ENCODE assay signal across 9 mouse cellular contexts in genomic region chr9:100581543-100582492, GRCm38 (mm10). TPM values are rescaled to one million over a fixed set of nuclear protein-coding genes. Genes with fewer than 3 reads are reported as not detected.
A peak's percentile ranks its signal among the peaks of the same experiment; 100 is the strongest.
DNase-seq lines count a peak whose midpoint lies in the region; ATAC-seq and TF ChIP-seq lines count a peak whose summit lies in the region.
"Had no signal": no experiment of that assay in that cellular context is flagged by ENCODE, and none has a peak within 500 bp of the region (broad histone marks: within the 10 kb centered on the region; RNA-seq: fewer than 3 reads in every experiment).

No protein-coding gene starts in this region.

- peak; percentile 86 for ATAC-seq in heart, postnatal 0 days (ENCODE audit: insufficient read depth, low read depth)
- peak; percentile 46; the same call in 1 of the 2 replicates for ATAC-seq in neural tube, embryonic 14.5 days (ENCODE audit: low read depth)

- no peak overlapping the region for H3K4me3 ChIP-seq in heart, postnatal 0 days (ENCODE audit: low read depth, low read length)
- no peak overlapping the region for H3K4me3 ChIP-seq in neural tube, embryonic 14.5 days (ENCODE audit: low read depth, low read length)

- no peak overlapping the region for H3K9ac ChIP-seq in heart, postnatal 0 days (replicated peaks; ENCODE audit: low read depth, low read length)
- no peak overlapping the region for H3K9ac ChIP-seq in neural tube, embryonic 14.5 days (replicated peaks; ENCODE audit: low read depth, low read length)

- H3K9me3 ChIP-seq in heart, postnatal 0 days (replicated peaks; ENCODE audit: control insufficient read depth, low read length), result no peaks in the 10 kb centered on the region
- H3K9me3 ChIP-seq in neural tube, embryonic 14.5 days (ENCODE audit: control insufficient read depth, low read length), result no peaks in the 10 kb centered on the region

- peak overlapping the region; percentile 79 for H3K27ac ChIP-seq in heart, postnatal 0 days (ENCODE audit: low read depth)
- peak overlapping the region; percentile 8; the same call in 1 of the 2 replicates for H3K27ac ChIP-seq in neural tube, embryonic 14.5 days (ENCODE audit: low read depth, low read length)

- peak overlapping the region; percentile 9 for H3K4me2 ChIP-seq in heart, postnatal 0 days (ENCODE audit: low read depth, low read length)
- H3K4me2 ChIP-seq in neural tube, embryonic 14.5 days (ENCODE audit: low read depth, low read length), result no peak overlapping the region

- TF ChIP-seq EP300 in heart, postnatal 0 days (IDR thresholded peaks at IDR 0.05; ENCODE audit: low read depth), result no peak

- 42% methylated on average over 13 of the region's 13 CpGs for WGBS in heart, postnatal 0 days
- WGBS in neural tube, embryonic 14.5 days, result 27% methylated on average over 13 of the region's 13 CpGs

- H3K36me3 ChIP-seq in heart, postnatal 0 days (replicated peaks; ENCODE audit: control insufficient read depth, insufficient read depth, low read length), result no peaks in the 10 kb centered on the region
- H3K36me3 ChIP-seq in neural tube, embryonic 14.5 days (ENCODE audit: control insufficient read depth, insufficient read depth, low read length), result no peaks in the 10 kb centered on the region

- H3K27me3 ChIP-seq in heart, postnatal 0 days (ENCODE audit: control insufficient read depth, insufficient read depth, low read length), result no peaks in the 10 kb centered on the region
- no peaks in the 10 kb centered on the region for H3K27me3 ChIP-seq in neural tube, embryonic 14.5 days (ENCODE audit: control insufficient read depth, insufficient read depth, low read length)

- no peak for TF ChIP-seq CTCF in heart, postnatal 0 days (IDR thresholded peaks at IDR 0.05; ENCODE audit: low read depth)

- H3K4me1 ChIP-seq in heart, postnatal 0 days (ENCODE audit: control insufficient read depth, insufficient read depth), result peaks cover 8% of the 10 kb centered on the region
- peaks cover 5% of the 10 kb centered on the region; the same call in 1 of the 2 replicates for H3K4me1 ChIP-seq in neural tube, embryonic 14.5 days (ENCODE audit: control insufficient read depth, insufficient read depth, low read length)

- peak; percentile 39 to 56 for DNase-seq in adrenal gland, adult (ENCODE audit: inconsistent age in 2 of 2, low spot score in 1 of 2)
- no peak for DNase-seq in adrenal gland, postnatal 4 days (ENCODE audit: low spot score in 2 of 2)
- DNase-seq in embryo, embryonic 10.5 days (ENCODE audit: low spot score), result peak; percentile 58
- peak; percentile 78 for DNase-seq in heart, postnatal 0 days (ENCODE audit: low spot score)
- DNase-seq in kidney, postnatal 36 days, result peak; percentile 87 to 93
- no peak for DNase-seq in layer of hippocampus, adult 8-10 months (ENCODE audit: low spot score in 2 of 2)
- DNase-seq in frontal cortex, postnatal 10 days (ENCODE audit: low spot score in 2 of 2), result no peak

RNA-seq across cellular contexts. Expression of gene Slc35g2, which starts 10.9 kb away (rescaled TPM):
- total RNA-seq in adrenal gland, postnatal 4 days (2021), result 1 to 10 TPM; 8.7 to 9.5 TPM
- 16.1 and 19.7 TPM in 2 replicates for total RNA-seq in heart, postnatal 0 days (2014; rRNA removed; ENCODE audit: low replicate concordance)
- polyA plus RNA-seq in heart, postnatal 0 days (2015; fragmentation: Nextera tagmentation; extraction: Ambion mirVana), result 11.3 and 12.0 TPM in 2 replicates
- polyA plus RNA-seq in neural tube, embryonic 14.5 days (2014; fragmentation: Nextera tagmentation; extraction: Ambion mirVana), result 18.3 and 26.6 TPM in 2 replicates
- total RNA-seq in layer of hippocampus, adult 8-10 months (2022), result 10 to 100 TPM; 17.7 to 21.7 (median 20.7) TPM
- total RNA-seq: common myeloid progenitor, adult 5-6 weeks had no signal

RNA-seq across cellular contexts. Expression of gene Stag1, which starts 15.8 kb away (rescaled TPM):
- total RNA-seq in adrenal gland, postnatal 4 days (2021), result 10 to 100 TPM; 56.9 to 57.5 TPM
- total RNA-seq in heart, postnatal 0 days (2014; rRNA removed; ENCODE audit: low replicate concordance), result 17.9 and 30.7 TPM in 2 replicates
- polyA plus RNA-seq in heart, postnatal 0 days (2015; fragmentation: Nextera tagmentation; extraction: Ambion mirVana), result 24.0 and 24.9 TPM in 2 replicates
- polyA plus RNA-seq in neural tube, embryonic 14.5 days (2014; fragmentation: Nextera tagmentation; extraction: Ambion mirVana), result 40.9 and 48.2 TPM in 2 replicates
- 10 to 100 TPM; 53.6 to 71.0 (median 63.8) TPM for total RNA-seq in layer of hippocampus, adult 8-10 months (2022)

RNA-seq across cellular contexts. Expression of gene Nck1, which starts 35.9 kb away (rescaled TPM):
- 10 to 100 TPM; 47.5 to 48.0 TPM for total RNA-seq in adrenal gland, postnatal 4 days (2021)
- 25.0 and 37.9 TPM in 2 replicates for total RNA-seq in heart, postnatal 0 days (2014; rRNA removed; ENCODE audit: low replicate concordance)
- polyA plus RNA-seq in heart, postnatal 0 days (2015; fragmentation: Nextera tagmentation; extraction: Ambion mirVana), result 58.8 and 63.9 TPM in 2 replicates
- polyA plus RNA-seq in neural tube, embryonic 14.5 days (2014; fragmentation: Nextera tagmentation; extraction: Ambion mirVana), result 62.8 and 70.8 TPM in 2 replicates
- 10 to 100 TPM; 35.1 to 36.7 (median 35.7) TPM for total RNA-seq in layer of hippocampus, adult 8-10 months (2022)

Comparison
In these comparisons a context has a peak if more than half of its experiments do, and no peak if none do; other contexts are left out.
1. DNase-seq: peak in adrenal gland, adult (2 of 2), embryo, embryonic 10.5 days (single experiment), heart, postnatal 0 days (single experiment) and kidney, postnatal 36 days (2 of 2); none in adrenal gland, postnatal 4 days (0 of 2), layer of hippocampus, adult 8-10 months (0 of 2) and frontal cortex, postnatal 10 days (0 of 2).